In genomic region chr7:140971479-140972171, GRCm38 (mm10) we compare ENCODE assay signal across 10 mouse cellular contexts. TPM values are rescaled to one million over a fixed set of nuclear protein-coding genes. Genes with fewer than 3 reads are reported as not detected.
DNase-seq lines count a peak whose midpoint lies in the region; ATAC-seq lines count a peak whose summit lies in the region.
"Had no signal": no experiment of that assay in that cellular context is flagged by ENCODE, and none has a peak within 500 bp of the region (broad histone marks: within the 10 kb centered on the region; RNA-seq: fewer than 3 reads in every experiment).

No protein-coding gene starts in this region.

- 0 out of 2 replicates have a peak, but pooled peaks have one; percentile 25 for ATAC-seq in erythroid progenitor cell, adult 5-6 weeks (replicated peaks; ENCODE audit: low FRiP score, poor library complexity, severe bottlenecking)
- peak; percentile 72 for ATAC-seq in intestine, embryonic 16.5 days
- peak; percentile 58; the same call in 1 of the 2 replicates for ATAC-seq in lung, embryonic 15.5 days (ENCODE audit: borderline replicate concordance, extremely low read depth, low FRiP score, low TSS enrichment)
- ATAC-seq: forebrain, embryonic 15.5 days had no signal

- DNase-seq in 3T3-L1 (ENCODE audit: low read depth, low spot score), result peak; percentile 36
- DNase-seq in adrenal gland, postnatal 4 days (ENCODE audit: low spot score in 2 of 2), result no peak
- DNase-seq in cerebellum, adult 11-12 months, result no peak
- DNase-seq in retina, postnatal 1 day, result no peak
- DNase-seq in adrenal gland, postnatal 36 days, result no peak
- DNase-seq: layer of hippocampus, postnatal 36 days had no signal

- H3K4me3 ChIP-seq in intestine, embryonic 16.5 days (ENCODE audit: low read length), result no peak overlapping the region
- no peak overlapping the region for H3K4me3 ChIP-seq in lung, embryonic 15.5 days
- H3K4me3 ChIP-seq: forebrain, embryonic 15.5 days had no signal

- peaks cover 36% of the 10 kb centered on the region for H3K4me1 ChIP-seq in intestine, embryonic 16.5 days (ENCODE audit: control insufficient read depth, insufficient read depth, low read length)
- H3K4me1 ChIP-seq in lung, embryonic 15.5 days, result peaks cover 28% of the 10 kb centered on the region
- H3K4me1 ChIP-seq: forebrain, embryonic 15.5 days had no signal

- H3K27me3 ChIP-seq in intestine, embryonic 16.5 days (replicated peaks; ENCODE audit: control insufficient read depth, insufficient read depth, low read length), result no peaks in the 10 kb centered on the region
- no peaks in the 10 kb centered on the region for H3K27me3 ChIP-seq in lung, embryonic 15.5 days
- H3K27me3 ChIP-seq: forebrain, embryonic 15.5 days had no signal

- H3K27ac ChIP-seq in intestine, embryonic 16.5 days (ENCODE audit: low read length), result peak overlapping the region; percentile 92
- peak overlapping the region; percentile 81 for H3K27ac ChIP-seq in lung, embryonic 15.5 days
- H3K27ac ChIP-seq: forebrain, embryonic 15.5 days had no signal

- no peaks in the 10 kb centered on the region for H3K9me3 ChIP-seq in intestine, embryonic 16.5 days (ENCODE audit: control insufficient read depth, low read length)
- no peaks in the 10 kb centered on the region for H3K9me3 ChIP-seq in lung, embryonic 15.5 days
- H3K9me3 ChIP-seq: forebrain, embryonic 15.5 days had no signal

- H3K4me2 ChIP-seq in intestine, embryonic 16.5 days (ENCODE audit: low read depth, low read length), result no peak overlapping the region
- H3K4me2 ChIP-seq in lung, embryonic 15.5 days, result no peak overlapping the region
- H3K4me2 ChIP-seq: forebrain, embryonic 15.5 days had no signal

- WGBS in intestine, embryonic 16.5 days, result 47% methylated on average over 8 of the region's 8 CpGs
- 45% methylated on average over 8 of the region's 8 CpGs for WGBS in lung, embryonic 15.5 days

- no peaks in the 10 kb centered on the region for H3K36me3 ChIP-seq in intestine, embryonic 16.5 days (ENCODE audit: control insufficient read depth, insufficient read depth, low read length)
- H3K36me3 ChIP-seq in lung, embryonic 15.5 days, result no peaks in the 10 kb centered on the region
- H3K36me3 ChIP-seq: forebrain, embryonic 15.5 days had no signal

- H3K9ac ChIP-seq in intestine, embryonic 16.5 days (ENCODE audit: low read depth, low read length), result 0 out of 2 replicates have a peak overlapping the region, but pooled peaks have one; percentile 29
- H3K9ac ChIP-seq in lung, embryonic 15.5 days, result no peak overlapping the region
- H3K9ac ChIP-seq: forebrain, embryonic 15.5 days had no signal

RNA-seq across cellular contexts. Expression of gene Ifitm1, which starts 4.6 kb away (rescaled TPM):
- 31.0 TPM in 1 of 2 replicates, not detected in the other for total RNA-seq in erythroid progenitor cell, adult 5-6 weeks (2015; ENCODE audit: low replicate concordance)
- total RNA-seq in erythroid progenitor cell, adult 5-6 weeks (2017; ENCODE audit: low replicate concordance), result 0.90 and 20.6 TPM in 2 replicates
- polyA plus RNA-seq in intestine, embryonic 16.5 days (2015; fragmentation: Nextera tagmentation; extraction: Ambion mirVana), result 117 and 123 TPM in 2 replicates
- polyA plus RNA-seq in lung, embryonic 15.5 days (2015; fragmentation: Nextera tagmentation; extraction: Ambion mirVana), result 47.1 and 54.5 TPM in 2 replicates
- total RNA-seq in adrenal gland, postnatal 4 days (2021), result 10 to 100 TPM in 1 of 2 experiments, 1 to 10 TPM in 1; 8.0 to 13.7 TPM
- total RNA-seq in adrenal gland, postnatal 36 days (2021), result 1 to 10 TPM; 5.5 to 7.3 TPM

RNA-seq across cellular contexts. Expression of gene Ifitm2, which starts 15.8 kb away (rescaled TPM):
- total RNA-seq in erythroid progenitor cell, adult 5-6 weeks (2015; ENCODE audit: low replicate concordance), result 61.6 and 73.4 TPM in 2 replicates
- total RNA-seq in erythroid progenitor cell, adult 5-6 weeks (2017; ENCODE audit: low replicate concordance), result 14.5 and 51.7 TPM in 2 replicates
- polyA plus RNA-seq in intestine, embryonic 16.5 days (2015; fragmentation: Nextera tagmentation; extraction: Ambion mirVana), result 1,203 and 1,252 TPM in 2 replicates
- 925 and 963 TPM in 2 replicates for polyA plus RNA-seq in lung, embryonic 15.5 days (2015; fragmentation: Nextera tagmentation; extraction: Ambion mirVana)
- total RNA-seq in adrenal gland, postnatal 4 days (2021), result 100 to 1,000 TPM; 508 to 623 TPM
- total RNA-seq in adrenal gland, postnatal 36 days (2021), result 100 to 1,000 TPM; 430 to 633 TPM

RNA-seq across cellular contexts. Expression of gene Gm45717, which starts 15.9 kb away (rescaled TPM):
- total RNA-seq in erythroid progenitor cell, adult 5-6 weeks (2015; ENCODE audit: low replicate concordance), result not detected in 2 replicates
- not detected in 2 replicates for total RNA-seq in erythroid progenitor cell, adult 5-6 weeks (2017; ENCODE audit: low replicate concordance)
- polyA plus RNA-seq in intestine, embryonic 16.5 days (2015; fragmentation: Nextera tagmentation; extraction: Ambion mirVana), result 1.0 TPM in 1 of 2 replicates, not detected in the other
- polyA plus RNA-seq in lung, embryonic 15.5 days (2015; fragmentation: Nextera tagmentation; extraction: Ambion mirVana), result not detected in 2 replicates
- total RNA-seq in adrenal gland, postnatal 4 days (2021), result not detected
- total RNA-seq in adrenal gland, postnatal 36 days (2021), result not detected
- total RNA-seq: layer of hippocampus, postnatal 36 days had no signal
- polyA plus RNA-seq: forebrain, embryonic 15.5 days had no signal

RNA-seq across cellular contexts. Expression of gene Ifitm5, which starts 21.5 kb away (rescaled TPM):
- not detected in 2 replicates for total RNA-seq in erythroid progenitor cell, adult 5-6 weeks (2015; ENCODE audit: low replicate concordance)
- not detected in 2 replicates for total RNA-seq in erythroid progenitor cell, adult 5-6 weeks (2017; ENCODE audit: low replicate concordance)
- 2.0 and 2.4 TPM in 2 replicates for polyA plus RNA-seq in intestine, embryonic 16.5 days (2015; fragmentation: Nextera tagmentation; extraction: Ambion mirVana)
- 2.8 and 4.0 TPM in 2 replicates for polyA plus RNA-seq in lung, embryonic 15.5 days (2015; fragmentation: Nextera tagmentation; extraction: Ambion mirVana)
- 1 to 10 TPM; 2.6 to 2.8 TPM for total RNA-seq in adrenal gland, postnatal 4 days (2021)
- total RNA-seq in adrenal gland, postnatal 36 days (2021), result 1 to 10 TPM in 1 of 2 experiments, under 1 TPM in 1; 0.63 to 1.7 TPM
- total RNA-seq: layer of hippocampus, postnatal 36 days had no signal

RNA-seq across cellular contexts. Expression of gene Pgghg, which starts 30.4 kb away (rescaled TPM):
- total RNA-seq in erythroid progenitor cell, adult 5-6 weeks (2015; ENCODE audit: low replicate concordance), result 0.72 TPM in 1 of 2 replicates, not detected in the other
- 0.90 and 1.3 TPM in 2 replicates for total RNA-seq in erythroid progenitor cell, adult 5-6 weeks (2017; ENCODE audit: low replicate concordance)
- polyA plus RNA-seq in intestine, embryonic 16.5 days (2015; fragmentation: Nextera tagmentation; extraction: Ambion mirVana), result 23.4 and 23.6 TPM in 2 replicates
- polyA plus RNA-seq in lung, embryonic 15.5 days (2015; fragmentation: Nextera tagmentation; extraction: Ambion mirVana), result 18.7 and 21.0 TPM in 2 replicates
- 10 to 100 TPM; 41.5 to 44.5 TPM for total RNA-seq in adrenal gland, postnatal 4 days (2021)
- total RNA-seq in adrenal gland, postnatal 36 days (2021), result 10 to 100 TPM; 35.8 to 38.1 TPM

Comparison
In these comparisons a context has a peak if more than half of its experiments do, and no peak if none do; other contexts are left out.
1. RNA of gene Ifitm2, which starts 15.8 kb away (total RNA-seq): 430 to 633 TPM in adrenal gland, postnatal 36 days and 508 to 623 TPM in adrenal gland, postnatal 4 days; 14.5 to 73.4 TPM in erythroid progenitor cell, adult 5-6 weeks; every median in the first group is over 4 times any median in the second.
2. Peak in every context shown above with its lines, with median percentiles within 50 percentile points of each other: ATAC-seq.